Mouse (Mus musculus) CH12.LX (cell line): ENCODE measurements at regions not wholly inside any gene's neighbourhood (a gene's known extent, or its start where the extent isn't known, plus 50 kb on each side); places are given as distances from the start of the nearest gene placed in this dataset.

Experiments
- DNase-seq: peaks from one replicate; pipeline ENCODE4 v3.0.0-alpha.2; 2013; ENCODE audit errors: extremely low read depth
- H3K27ac ChIP-seq: 2 replicates; pipeline ENCODE4 v1.5.1; 2012; ENCODE audit warnings: low read depth, mild to moderate bottlenecking, control low read depth, moderate library complexity; ENCODE audit not compliant: insufficient read depth
- H3K27me3 ChIP-seq: replicated peaks from 2 replicates; pipeline ENCODE3; 2012; ENCODE audit warnings: inconsistent platforms
- H3K36me3 ChIP-seq, 2 experiments: replicated peaks in 1 of 2; 2 replicates each; pipeline versions ENCODE3 to v1.6.1; 2012; ENCODE audit warnings: inconsistent platforms in 1 of 2, low read length in 1 of 2, mild to moderate bottlenecking in 1 of 2, mixed read lengths in 1 of 2, moderate library complexity in 1 of 2; ENCODE audit not compliant: control insufficient read depth in 1 of 2, insufficient read depth in 1 of 2
- H3K4me1 ChIP-seq, 2 experiments: 2 replicates each; pipeline ENCODE4 v1.6.1; 2012; ENCODE audit warnings: inconsistent platforms in 1 of 2, moderate library complexity in 1 of 2; ENCODE audit not compliant: insufficient read depth in 2 of 2, control insufficient read depth in 1 of 2
- H3K4me2 ChIP-seq: 2 replicates; pipeline ENCODE4 v1.6.1; 2012; ENCODE audit warnings: low read depth, mild to moderate bottlenecking, control low read depth; ENCODE audit not compliant: poor library complexity, insufficient read depth, severe bottlenecking
- H3K4me3 ChIP-seq, 3 experiments: fragments of 150-350 bp in 1 of 3; sonication (generic) in 1 of 3; replicated peaks in 1 of 3; 2 replicates each; pipeline versions ENCODE3 to v1.5.1; 2011 to 2012; ENCODE audit warnings: low read depth in 2 of 3, low read length in 2 of 3, mild to moderate bottlenecking in 2 of 3, moderate library complexity in 2 of 3, control low read depth in 1 of 3, improper control_type of control experiment in 1 of 3, inconsistent platforms in 1 of 3, mixed read lengths in 1 of 3; ENCODE audit not compliant: poor library complexity in 1 of 3
- H3K79me2 ChIP-seq: replicated peaks from 2 replicates; pipeline ENCODE4 v1.6.1; 2012; ENCODE audit warnings: mild to moderate bottlenecking, moderate library complexity; ENCODE audit not compliant: control insufficient read depth, poor library complexity, insufficient read depth, severe bottlenecking; ENCODE audit errors: extremely low read depth
- H3K9ac ChIP-seq: 2 replicates; pipeline ENCODE4 v1.6.1; 2012; ENCODE audit warnings: low read depth, mild to moderate bottlenecking, control low read depth, moderate library complexity; ENCODE audit not compliant: insufficient read depth
- H3K9me3 ChIP-seq: replicated peaks from 2 replicates; pipeline ENCODE3; 2012; ENCODE audit warnings: low read length, inconsistent platforms, mixed read lengths
- BHLHE40 ChIP-seq: IDR thresholded peaks from 2 replicates; pipeline ENCODE4 v1.6.1; 2011; ENCODE audit warnings: mild to moderate bottlenecking, low read depth, low read length, improper control_type of control experiment
- CHD2 ChIP-seq: IDR thresholded peaks from 2 replicates; pipeline ENCODE4 v1.6.1; 2011; ENCODE audit warnings: low read length, improper control_type of control experiment
- E2F4 ChIP-seq: IDR thresholded peaks from 2 replicates; pipeline ENCODE4 v1.6.1; 2011; ENCODE audit warnings: low read depth, low read length, improper control_type of control experiment; ENCODE audit not compliant: insufficient replicate concordance
- ELF1 ChIP-seq: IDR thresholded peaks from 2 replicates; pipeline ENCODE4 v1.6.1; 2014; ENCODE audit warnings: low read depth, mild to moderate bottlenecking, inconsistent platforms, low read length, improper control_type of control experiment
- EP300 ChIP-seq: IDR thresholded peaks from 2 replicates; pipeline ENCODE4 v1.6.1; 2011; ENCODE audit warnings: low read length, improper control_type of control experiment
- ETS1 ChIP-seq: conservative IDR thresholded peaks from 2 replicates; pipeline ENCODE4 v1.6.1; 2012; ENCODE audit warnings: low read depth, mild to moderate bottlenecking, inconsistent platforms, low read length, improper control_type of control experiment, moderate library complexity
- GABPA ChIP-seq: IDR thresholded peaks from 2 replicates; pipeline ENCODE4 v1.6.1; 2012; ENCODE audit warnings: low read depth, low read length, improper control_type of control experiment, inconsistent platforms; ENCODE audit not compliant: insufficient replicate concordance
- HCFC1 ChIP-seq: IDR thresholded peaks from 2 replicates; pipeline ENCODE4 v1.6.1; 2012; ENCODE audit warnings: low read depth, mild to moderate bottlenecking, inconsistent platforms, low read length, improper control_type of control experiment
- IRF4 ChIP-seq: IDR thresholded peaks from 2 replicates; pipeline ENCODE4 v1.6.1; 2014; ENCODE audit warnings: low read depth, mild to moderate bottlenecking, inconsistent platforms, low read length, improper control_type of control experiment
- JUND ChIP-seq: conservative IDR thresholded peaks from 2 replicates; pipeline ENCODE4 v1.6.1; 2011; ENCODE audit warnings: low read depth, low read length, improper control_type of control experiment
- MAFK ChIP-seq: IDR thresholded peaks from 2 replicates; pipeline ENCODE4 v1.6.1; 2011; ENCODE audit warnings: low read length, improper control_type of control experiment; ENCODE audit not compliant: insufficient replicate concordance
- MAX ChIP-seq: IDR thresholded peaks from 2 replicates; pipeline ENCODE4 v1.6.1; 2011; ENCODE audit warnings: low read length, improper control_type of control experiment
- MEF2A ChIP-seq: IDR thresholded peaks from 2 replicates; pipeline ENCODE4 v1.6.1; 2014; ENCODE audit warnings: low read depth, mild to moderate bottlenecking, inconsistent platforms, low read length, improper control_type of control experiment, borderline replicate concordance
- MXI1 ChIP-seq: IDR thresholded peaks from 2 replicates; pipeline ENCODE4 v1.6.1; 2011; ENCODE audit warnings: mild to moderate bottlenecking, low read depth, low read length, improper control_type of control experiment
- NRF1 ChIP-seq: IDR thresholded peaks from 2 replicates; pipeline ENCODE4 v1.6.1; 2014; ENCODE audit warnings: low read depth, mild to moderate bottlenecking, inconsistent platforms, low read length, improper control_type of control experiment, moderate library complexity
- POLR2A ChIP-seq: IDR thresholded peaks from 2 replicates; pipeline ENCODE4 v1.6.1; 2011; ENCODE audit warnings: low read depth, mild to moderate bottlenecking, improper control_type of control experiment, low read length
- POLR2AphosphoS2 ChIP-seq: IDR thresholded peaks from 2 replicates; pipeline ENCODE4 v1.6.1; 2011; ENCODE audit warnings: low read depth, low read length, improper control_type of control experiment
- SIN3A ChIP-seq: IDR thresholded peaks from 2 replicates; pipeline ENCODE4 v1.6.1; 2012; ENCODE audit warnings: low read length, improper control_type of control experiment, inconsistent platforms
- SMC3 ChIP-seq: IDR thresholded peaks from 2 replicates; pipeline ENCODE4 v1.6.1; 2011; ENCODE audit warnings: low read depth, low read length, improper control_type of control experiment
- TBP ChIP-seq: conservative IDR thresholded peaks from 2 replicates; pipeline ENCODE4 v1.6.1; 2011; ENCODE audit warnings: low read depth, low read length, improper control_type of control experiment
- TCF12 ChIP-seq: IDR thresholded peaks from 2 replicates; pipeline ENCODE4 v1.6.1; 2014; ENCODE audit warnings: low read depth, mild to moderate bottlenecking, inconsistent platforms, low read length, improper control_type of control experiment
- ZC3H11A ChIP-seq: IDR thresholded peaks from 2 replicates; pipeline ENCODE4 v1.6.1; 2012; ENCODE audit warnings: low read depth, mild to moderate bottlenecking, inconsistent platforms, low read length, improper control_type of control experiment
- ZKSCAN1 ChIP-seq: IDR thresholded peaks from 2 replicates; pipeline ENCODE4 v1.6.1; 2012; ENCODE audit warnings: low read depth, inconsistent platforms, low read length, improper control_type of control experiment, borderline replicate concordance
- ZMIZ1 ChIP-seq: IDR thresholded peaks from 2 replicates; pipeline ENCODE4 v1.6.1; 2012; ENCODE audit warnings: low read depth, mild to moderate bottlenecking, inconsistent platforms, low read length, improper control_type of control experiment
- dilution Hi-C: fragments of 300-500 bp; cut with MboI; formaldehyde crosslinking; loops from 2 replicates; pipeline ENCODE4 v1.14.3; 2020; ENCODE audit warnings: low sequenced_read_pairs; ENCODE audit not compliant: extremely low pct_unique_long_range_greater_than_20kb, extremely low pct_ligation_motif_present
- in situ Hi-C: fragments of 300-500 bp; cut with MboI; formaldehyde crosslinking; loops from 3 replicates; pipeline ENCODE4 v1.14.3; 2019; ENCODE audit warnings: low sequenced_read_pairs, low pct_ligation_motif_present, low pct_unique_long_range_greater_than_20kb, mixed read lengths

- in situ Hi-C loops (no loop called here), dilution Hi-C loops (no loop called here)
- no peak for DNase-seq
- Histone ChIP-seq H3K27me3 (no peaks in the 10 kb centered on the region), H3K9me3 (no peaks in the 10 kb centered on the region), H3K4me1 (no peaks in the 10 kb centered on the region), H3K79me2 (no peaks in the 10 kb centered on the region), H3K4me2 (no peak overlapping the region), H3K4me3 (no peak overlapping the region), H3K27ac (no peak overlapping the region), H3K9ac (no peak overlapping the region), H3K36me3 (no peaks in the 10 kb centered on the region)
- TF ChIP-seq TCF12: no peak
- no peak for TF ChIP-seq ZC3H11A
- no peak for TF ChIP-seq ETS1
- TF ChIP-seq CHD2: no peak
- no peak for TF ChIP-seq ELF1
- no peak for TF ChIP-seq MAFK
- TF ChIP-seq POLR2AphosphoS2: no peak
- no peak for TF ChIP-seq NRF1
- TF ChIP-seq TBP: no peak
- TF ChIP-seq ZKSCAN1: no peak
- no peak for TF ChIP-seq MXI1
- TF ChIP-seq ZMIZ1: no peak
- TF ChIP-seq SIN3A: no peak
- no peak for TF ChIP-seq JUND
- TF ChIP-seq BHLHE40: no peak
- TF ChIP-seq EP300: no peak
Measured at GRCm38 (mm10) chr14:48332193-48332592, 113.7 kb upstream of the Tmem260 start.

- DNase-seq: no peak
- no peaks in the 10 kb centered on the region for H3K9me3 ChIP-seq
- H3K27ac ChIP-seq: no peak overlapping the region
- H3K4me1 ChIP-seq: no peaks in the 10 kb centered on the region
- H3K4me3 ChIP-seq: no peak overlapping the region
- TF ChIP-seq ZC3H11A: no peak
- TF ChIP-seq HCFC1: no peak
- TF ChIP-seq MAX: no peak
- TF ChIP-seq POLR2A: no peak
- no peak for TF ChIP-seq IRF4
- TF ChIP-seq MEF2A: no peak
- TF ChIP-seq MXI1: no peak
- TF ChIP-seq SIN3A: no peak
- no peak for TF ChIP-seq TBP
- no peak for TF ChIP-seq GABPA
- TF ChIP-seq E2F4: no peak
- no peak for TF ChIP-seq SMC3
- TF ChIP-seq, all 38 proteins: peak for 0
- Histone ChIP-seq H3K4me2 (no peak overlapping the region), H3K27me3 (no peaks in the 10 kb centered on the region), H3K79me2 (no peaks in the 10 kb centered on the region), H3K36me3 (no peaks in the 10 kb centered on the region), H3K9ac (no peak overlapping the region)
- in situ Hi-C loops: no loop called here
- dilution Hi-C loops: no loop called here
Measured at GRCm38 (mm10) chr14:48332660-48333059, 113.3 kb upstream of the Tmem260 start.
